Mouse (Mus musculus) lung, postnatal 10 days (tissue): ENCODE measurements around the gene Hexim1.

Experiments
- DNase-seq: peaks from one replicate; pipeline ENCODE4 v3.0.0; 2021

Hexim1 gene

GRCm38 (mm10) chr11:103119609-103120008, 3.6 kb downstream of the Hexim1 start:
- no peak for DNase-seq

DNA sequence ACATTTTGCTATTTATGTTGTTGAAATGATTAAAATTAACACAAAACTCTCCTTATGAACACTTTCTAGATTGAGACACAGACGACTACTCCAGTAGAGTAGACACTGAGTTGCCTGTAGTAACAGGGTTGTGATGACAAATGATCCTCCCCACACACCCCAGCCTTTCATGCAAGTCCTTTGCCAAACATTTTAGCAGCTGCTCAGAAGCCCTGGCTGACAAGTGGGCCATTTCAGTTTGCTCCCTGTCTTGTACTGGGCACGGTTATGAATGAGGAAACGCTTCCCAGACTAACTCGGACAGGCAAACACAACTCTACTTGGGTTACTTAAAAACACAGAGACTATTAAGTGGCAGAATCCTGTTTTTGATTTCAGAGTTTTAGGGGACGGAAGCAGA, 4.3 kb downstream of the Hexim1 start:
- DNase-seq = peak; percentile 60

DNA sequence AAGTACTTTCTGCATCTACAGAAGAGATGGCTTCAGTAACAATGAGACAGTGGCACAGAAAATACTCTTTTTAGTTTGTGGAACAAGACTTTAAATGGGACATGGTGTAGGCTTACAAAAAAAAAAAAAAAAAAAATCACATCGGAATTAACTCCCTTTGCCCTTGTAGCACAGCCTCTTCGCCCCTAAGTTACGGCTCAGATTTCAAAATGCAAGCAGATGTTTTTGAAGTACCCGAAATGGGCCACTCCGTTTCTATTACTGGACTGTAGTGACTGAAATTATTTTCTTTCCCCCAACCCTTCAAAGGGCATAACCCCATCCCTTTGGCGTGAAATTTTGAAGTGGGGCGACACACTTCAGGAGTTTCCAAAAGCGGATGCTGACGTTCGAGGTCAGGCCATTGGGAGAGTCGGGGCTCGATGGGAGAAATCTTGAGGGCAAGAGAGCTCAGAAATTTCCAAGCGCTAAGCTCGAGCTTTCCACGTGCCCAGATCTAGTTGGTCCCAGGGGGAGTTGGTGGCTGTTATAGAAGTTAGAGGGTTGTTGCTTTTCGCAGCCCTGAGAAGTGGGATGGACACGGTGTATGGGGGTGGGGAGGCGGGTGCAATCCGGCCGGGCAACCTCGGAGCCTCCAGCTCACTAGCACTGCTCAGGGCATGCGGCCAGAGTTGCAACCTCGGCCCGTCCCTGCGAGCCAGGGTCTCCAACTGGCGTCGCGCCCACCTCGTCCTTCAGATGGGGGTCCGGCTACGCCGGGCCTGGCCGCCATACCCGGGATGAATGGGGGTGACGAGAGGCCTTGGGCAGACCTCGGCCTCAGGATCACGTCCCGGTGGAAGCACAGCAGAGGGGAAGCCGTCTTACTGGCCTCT, 15.9 kb downstream of the Hexim1 start, which contains the start of gene Hexim2:
Hexim2 (plus strand) TSS at position 729 of the 875 bp plus-strand sequence.
- peak; percentile 73 for DNase-seq

GRCm38 (mm10) chr11:103132576-103133455, 16.8 kb downstream of the Hexim1 start:
- peak; percentile 100 for DNase-seq

GRCm38 (mm10) chr11:103133456-103134185, 17.6 kb downstream of the Hexim1 start:
- no peak for DNase-seq

GRCm38 (mm10) chr11:103134221-103134620, 18.2 kb downstream of the Hexim1 start:
- DNase-seq = no peak

GRCm38 (mm10) chr11:103136039-103136577, 20.1 kb downstream of the Hexim1 start:
- DNase-seq = no peak

- DNase-seq = no peak
Measured at GRCm38 (mm10) chr11:103139951-103140762, 24.1 kb downstream of the Hexim1 start.

GRCm38 (mm10) chr11:103140763-103141100, 24.7 kb downstream of the Hexim1 start:
- DNase-seq = peak; percentile 58

- DNase-seq = peak; percentile 91
Measured at GRCm38 (mm10) chr11:103141101-103141943, 25.3 kb downstream of the Hexim1 start.

GRCm38 (mm10) chr11:103141944-103142255, 25.9 kb downstream of the Hexim1 start:
- DNase-seq = peak; percentile 38

DNA sequence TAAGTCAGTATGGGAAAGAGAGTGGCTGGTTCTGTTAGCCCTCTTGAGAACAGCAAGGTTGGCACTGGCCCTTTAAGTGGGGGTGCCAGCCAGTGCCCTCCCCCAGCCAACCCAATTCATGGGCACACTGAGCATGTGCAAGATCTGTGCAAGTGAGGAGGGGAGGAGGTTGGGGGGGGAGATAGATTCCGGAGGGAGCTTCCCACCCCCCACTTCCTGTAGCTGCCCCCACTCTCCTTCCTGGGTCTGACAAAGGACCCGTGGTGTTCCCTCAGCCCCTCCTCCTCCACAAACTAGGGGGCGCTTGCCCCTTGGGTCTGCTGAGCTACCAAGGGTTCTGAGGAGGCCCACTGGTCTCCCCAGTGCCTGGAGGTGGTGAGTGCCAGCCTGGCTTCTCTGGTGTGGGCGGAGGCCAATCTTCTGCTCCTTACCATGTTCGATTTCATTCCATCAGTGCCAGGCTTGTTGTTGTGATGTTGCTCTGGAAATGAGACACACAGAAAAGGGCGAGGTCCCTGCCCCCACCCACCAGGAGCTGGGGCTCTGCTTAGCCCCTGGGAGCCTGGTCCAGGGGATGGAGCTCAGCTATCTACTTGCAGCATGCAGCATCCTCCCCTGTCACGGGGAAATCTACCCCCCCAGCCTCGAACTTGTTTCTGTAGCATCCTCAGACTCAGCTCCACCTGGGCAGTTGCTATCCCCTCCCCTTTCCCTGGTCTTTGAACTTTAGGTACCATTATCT, 26.6 kb downstream of the Hexim1 start:
- peak; percentile 93 for DNase-seq

- no peak for DNase-seq
Measured at GRCm38 (mm10) chr11:103144309-103145285, 28.6 kb downstream of the Hexim1 start.

DNA sequence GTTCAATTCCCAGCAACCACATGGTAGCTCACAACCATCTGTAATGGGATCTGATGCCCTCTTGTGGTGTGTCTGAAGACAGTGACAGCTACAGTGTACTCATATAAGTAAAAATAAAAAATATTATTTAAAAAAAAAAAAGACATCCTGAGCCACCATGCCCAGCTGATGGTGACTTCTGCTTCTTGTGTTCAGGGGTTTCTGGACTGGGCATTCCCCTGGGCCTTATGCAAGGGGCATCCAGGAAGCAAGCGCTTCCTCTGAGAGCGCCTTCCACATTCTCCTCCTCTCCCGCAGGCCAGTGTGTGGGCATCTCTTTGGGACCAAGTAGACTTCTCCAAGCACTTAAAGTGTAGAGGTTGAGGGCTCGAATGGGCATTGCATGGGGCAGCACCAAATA, 30.4 kb downstream of the Hexim1 start:
- no peak for DNase-seq

DNA sequence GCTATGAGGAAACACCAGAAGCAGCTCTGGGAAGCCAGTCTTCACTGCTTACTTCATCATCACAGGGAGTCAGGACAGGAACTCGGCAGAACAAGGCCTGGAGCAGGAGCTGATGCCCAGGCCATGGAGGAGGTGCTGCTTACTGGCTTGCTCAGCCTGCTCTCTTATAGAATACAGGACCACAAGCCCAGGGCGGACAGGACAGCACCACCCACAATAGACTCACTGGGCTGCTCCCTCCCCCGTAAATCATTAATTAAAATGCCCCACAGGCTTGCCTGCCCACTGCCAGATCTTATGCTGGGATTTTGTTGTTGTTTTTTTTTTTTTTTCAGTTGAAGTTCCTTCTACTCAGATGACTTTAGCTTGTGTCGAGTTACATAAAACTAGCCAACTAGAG, 31.7 kb downstream of the Hexim1 start:
- DNase-seq = no peak

GRCm38 (mm10) chr11:103149771-103150170, 33.7 kb downstream of the Hexim1 start:
- no peak for DNase-seq

DNA sequence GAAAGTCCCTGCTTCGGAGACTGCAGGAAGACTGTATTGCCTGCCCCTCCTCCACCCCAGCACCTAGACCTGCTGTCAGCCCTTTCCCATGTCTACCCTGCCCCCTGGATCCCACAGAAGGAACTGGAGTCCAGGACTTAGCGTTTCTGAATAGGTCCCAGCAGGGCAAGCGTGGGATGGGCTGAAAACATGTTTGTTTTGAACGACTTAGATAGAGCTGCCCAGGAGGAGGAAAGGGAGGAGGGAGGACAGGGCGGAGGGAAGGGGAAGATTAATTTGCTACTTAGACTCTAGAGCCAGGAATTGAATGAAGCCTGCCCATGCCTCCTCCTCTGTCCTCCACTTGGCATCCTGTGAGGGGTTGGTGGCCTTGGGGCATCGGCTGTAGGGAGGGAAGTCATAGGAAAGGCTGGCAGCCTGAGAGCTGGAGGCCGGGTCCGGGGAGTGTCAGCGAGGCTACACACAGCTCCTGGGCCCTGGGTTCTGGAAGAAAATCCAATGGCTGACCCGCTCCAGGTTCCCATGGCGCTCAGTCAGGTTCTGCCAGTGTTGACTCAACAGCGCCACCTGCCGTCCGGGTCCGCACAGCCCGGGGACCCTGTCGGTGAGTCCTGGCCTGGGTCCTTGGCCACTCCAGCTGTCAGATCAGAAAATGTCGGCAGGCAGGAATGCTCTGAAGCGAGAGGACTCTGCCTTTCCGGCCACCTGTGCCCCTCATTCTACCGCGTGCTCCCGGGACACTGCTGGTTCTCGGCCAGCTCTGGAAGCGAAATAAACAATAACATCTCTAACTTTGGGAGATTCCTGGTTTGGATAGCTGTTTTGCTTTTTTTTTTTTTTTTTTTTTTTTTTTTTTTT, 42.8 kb downstream of the Hexim1 start:
- DNase-seq = peak; percentile 98

DNA sequence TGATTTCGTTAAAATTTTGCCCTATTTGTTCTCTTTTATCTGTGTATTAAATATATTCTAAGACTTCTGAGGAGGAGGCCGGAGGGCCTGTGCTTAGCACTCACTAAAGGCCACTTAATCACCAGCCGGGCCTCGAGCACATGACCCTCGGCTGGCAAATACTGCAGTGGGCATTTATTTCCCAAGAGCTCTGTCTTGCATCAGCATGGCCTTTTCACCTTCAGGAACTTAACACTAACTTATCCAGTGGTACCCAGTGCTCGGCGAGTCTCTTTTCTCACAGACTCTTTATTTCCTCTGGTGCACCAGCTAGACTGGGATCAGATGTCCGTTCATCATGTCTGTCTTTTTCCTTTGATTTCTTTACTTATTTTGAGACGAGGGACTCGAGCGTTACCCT, 44.7 kb downstream of the Hexim1 start:
- no peak for DNase-seq
